31 mouse cellular contexts compared by ENCODE assay signal in genomic region chr19:10988563-10988962, GRCm38 (mm10). TPM values are rescaled to one million over a fixed set of nuclear protein-coding genes. Genes with fewer than 3 reads are reported as not detected.
DNase-seq lines count a peak whose midpoint lies in the region; ATAC-seq and TF ChIP-seq lines count a peak whose summit lies in the region.
"Had no signal": no experiment of that assay in that cellular context is flagged by ENCODE, and none has a peak within 500 bp of the region (broad histone marks: within the 10 kb centered on the region; RNA-seq: fewer than 3 reads in every experiment).

No protein-coding gene starts in this region.

- peak; percentile 70 for ATAC-seq in intestine, embryonic 16.5 days
- ATAC-seq in intestine, embryonic 15.5 days = no peak
- peak; percentile 37 for ATAC-seq in monocyte, adult 5-6 weeks (replicated peaks; ENCODE audit: insufficient number of reproducible peaks, low FRiP score, low TSS enrichment, poor library complexity, severe bottlenecking)
- ATAC-seq in stomach, postnatal 0 days (ENCODE audit: low FRiP score, low TSS enrichment) = 0 out of 2 replicates have a peak, but pooled peaks have one; percentile 37
- no peak for ATAC-seq in liver, postnatal 0 days
- ATAC-seq: activated CD4-positive, CD25-positive, alpha-beta regulatory T cell, adult 4 months; CD4-positive, CD25-positive, alpha-beta regulatory T cell, adult 4 months; forebrain, embryonic 13.5 days; forebrain, embryonic 15.5 days; Patski had no signal

- no peak overlapping the region for H3K4me2 ChIP-seq in intestine, embryonic 16.5 days (ENCODE audit: low read depth, low read length)
- no peak overlapping the region for H3K4me2 ChIP-seq in intestine, embryonic 15.5 days (replicated peaks)
- H3K4me2 ChIP-seq in stomach, postnatal 0 days (replicated peaks; ENCODE audit: low read depth) = no peak overlapping the region
- H3K4me2 ChIP-seq in liver, postnatal 0 days (ENCODE audit: low read depth, low read length) = no peak overlapping the region
- H3K4me2 ChIP-seq: embryonic facial prominence, embryonic 12.5 days; forebrain, embryonic 13.5 days; forebrain, embryonic 15.5 days had no signal

- no peak overlapping the region for H3K9ac ChIP-seq in intestine, embryonic 16.5 days (ENCODE audit: low read depth, low read length)
- no peak overlapping the region for H3K9ac ChIP-seq in intestine, embryonic 15.5 days
- H3K9ac ChIP-seq in stomach, postnatal 0 days (ENCODE audit: low read length) = no peak overlapping the region
- H3K9ac ChIP-seq in liver, postnatal 0 days (replicated peaks) = no peak overlapping the region
- H3K9ac ChIP-seq: embryonic facial prominence, embryonic 12.5 days; forebrain, embryonic 13.5 days; forebrain, embryonic 15.5 days had no signal

- H3K27me3 ChIP-seq in intestine, embryonic 16.5 days (replicated peaks; ENCODE audit: control insufficient read depth, insufficient read depth, low read length) = no peaks in the 10 kb centered on the region
- H3K27me3 ChIP-seq in intestine, embryonic 15.5 days (replicated peaks) = no peaks in the 10 kb centered on the region
- no peaks in the 10 kb centered on the region for H3K27me3 ChIP-seq in stomach, postnatal 0 days (ENCODE audit: control insufficient read depth, insufficient read depth, low read length)
- no peaks in the 10 kb centered on the region for H3K27me3 ChIP-seq in liver, postnatal 0 days (ENCODE audit: insufficient read depth, low read length)
- H3K27me3 ChIP-seq: embryonic facial prominence, embryonic 12.5 days; forebrain, embryonic 13.5 days; forebrain, embryonic 15.5 days had no signal

- no peak overlapping the region for H3K27ac ChIP-seq in intestine, embryonic 16.5 days (ENCODE audit: low read length)
- no peak overlapping the region for H3K27ac ChIP-seq in intestine, embryonic 15.5 days
- no peak overlapping the region for H3K27ac ChIP-seq in stomach, postnatal 0 days (replicated peaks)
- no peak overlapping the region for H3K27ac ChIP-seq in liver, postnatal 0 days (ENCODE audit: low read depth)
- H3K27ac ChIP-seq: embryonic facial prominence, embryonic 10.5 days; embryonic facial prominence, embryonic 12.5 days; forebrain, embryonic 13.5 days; forebrain, embryonic 15.5 days had no signal

- H3K4me3 ChIP-seq in intestine, embryonic 16.5 days (ENCODE audit: low read length) = no peak overlapping the region
- no peak overlapping the region for H3K4me3 ChIP-seq in intestine, embryonic 15.5 days (replicated peaks)
- no peak overlapping the region for H3K4me3 ChIP-seq in stomach, postnatal 0 days (ENCODE audit: low read depth, low read length)
- H3K4me3 ChIP-seq in liver, postnatal 0 days (ENCODE audit: low read depth, low read length) = no peak overlapping the region
- H3K4me3 ChIP-seq: embryonic facial prominence, embryonic 10.5 days; embryonic facial prominence, embryonic 12.5 days; forebrain, embryonic 13.5 days; forebrain, embryonic 15.5 days had no signal

- no peaks in the 10 kb centered on the region for H3K9me3 ChIP-seq in intestine, embryonic 16.5 days (ENCODE audit: control insufficient read depth, low read length)
- H3K9me3 ChIP-seq in intestine, embryonic 15.5 days = no peaks in the 10 kb centered on the region
- no peaks in the 10 kb centered on the region for H3K9me3 ChIP-seq in stomach, postnatal 0 days (ENCODE audit: control insufficient read depth, low read length)
- no peaks in the 10 kb centered on the region for H3K9me3 ChIP-seq in liver, postnatal 0 days (ENCODE audit: low read length)
- H3K9me3 ChIP-seq: embryonic facial prominence, embryonic 10.5 days; embryonic facial prominence, embryonic 12.5 days; forebrain, embryonic 13.5 days; forebrain, embryonic 15.5 days; G1E had no signal

- TF ChIP-seq EP300 in stomach, postnatal 0 days (optimal IDR thresholded peaks at IDR 0.05) = no peak
- no peak for TF ChIP-seq EP300 in liver, postnatal 0 days (IDR thresholded peaks at IDR 0.05; ENCODE audit: low read depth)

- peaks cover 3% of the 10 kb centered on the region; the same call in 1 of the 2 replicates for H3K4me1 ChIP-seq in intestine, embryonic 16.5 days (ENCODE audit: control insufficient read depth, insufficient read depth, low read length)
- H3K4me1 ChIP-seq in intestine, embryonic 15.5 days (replicated peaks) = no peaks in the 10 kb centered on the region
- H3K4me1 ChIP-seq in stomach, postnatal 0 days (replicated peaks; ENCODE audit: control insufficient read depth, insufficient read depth) = no peaks in the 10 kb centered on the region
- H3K4me1 ChIP-seq in liver, postnatal 0 days (ENCODE audit: insufficient read depth) = no peaks in the 10 kb centered on the region
- H3K4me1 ChIP-seq: embryonic facial prominence, embryonic 10.5 days; embryonic facial prominence, embryonic 12.5 days; forebrain, embryonic 13.5 days; forebrain, embryonic 15.5 days had no signal

- H3K36me3 ChIP-seq in intestine, embryonic 16.5 days (ENCODE audit: control insufficient read depth, insufficient read depth, low read length) = no peaks in the 10 kb centered on the region
- no peaks in the 10 kb centered on the region for H3K36me3 ChIP-seq in intestine, embryonic 15.5 days
- no peaks in the 10 kb centered on the region for H3K36me3 ChIP-seq in stomach, postnatal 0 days (ENCODE audit: control insufficient read depth, insufficient read depth, low read length)
- no peaks in the 10 kb centered on the region for H3K36me3 ChIP-seq in liver, postnatal 0 days (replicated peaks; ENCODE audit: insufficient read depth, low read length)
- H3K36me3 ChIP-seq: embryonic facial prominence, embryonic 10.5 days; embryonic facial prominence, embryonic 12.5 days; forebrain, embryonic 15.5 days; G1E had no signal

- DNase-seq in kidney, adult 9 months = peak; percentile 27
- no peak for DNase-seq in kidney, postnatal 25 days
- no peak for DNase-seq in stomach, postnatal 0 days (ENCODE audit: low spot score)
- DNase-seq in heart, adult 8-10 months (ENCODE audit: low spot score) = no peak
- no peak for DNase-seq in liver, postnatal 0 days
- DNase-seq: adrenal gland, adult 8-10 months; adrenal gland, postnatal 14 days; B cell, adult 2 months; cerebellum, adult 11-12 months; cerebellum, adult 2 months; cerebellum, adult 9-10 months; cerebellum, postnatal 10 days; cerebellum, postnatal 25 days had no signal

- TF ChIP-seq CTCF in stomach, postnatal 0 days (IDR thresholded peaks at IDR 0.05; ENCODE audit: low read depth) = no peak
- no peak for TF ChIP-seq CTCF in liver, postnatal 0 days (IDR thresholded peaks at IDR 0.05; ENCODE audit: low read depth)

- WGBS in intestine, embryonic 16.5 days = 85% methylated on average over 1 of the region's 1 CpGs
- WGBS in intestine, embryonic 15.5 days = 83% methylated on average over 1 of the region's 1 CpGs
- 71% methylated on average over 1 of the region's 1 CpGs for WGBS in stomach, postnatal 0 days
- WGBS in liver, postnatal 0 days (ENCODE audit: insufficient replicate concordance) = 64% methylated on average over 1 of the region's 1 CpGs

RNA-seq across cellular contexts. Expression of gene Ms4a15, which starts 4.5 kb away (rescaled TPM):
- 0.31 and 0.37 TPM in 2 replicates for polyA plus RNA-seq in intestine, embryonic 16.5 days (2015; fragmentation: Nextera tagmentation; extraction: Ambion mirVana)
- 0.21 and 0.28 TPM in 2 replicates for polyA plus RNA-seq in intestine, embryonic 15.5 days (2015; fragmentation: Nextera tagmentation; extraction: Ambion mirVana)
- total RNA-seq in monocyte, adult 5-6 weeks (2017) = 0.67 to 2.7 TPM in 2 of 3 replicates, not detected in the other
- 0.10 TPM in 1 of 2 replicates, not detected in the other for polyA plus RNA-seq in stomach, postnatal 0 days (2015; fragmentation: Nextera tagmentation; extraction: Ambion mirVana)
- total RNA-seq in heart, adult 8-10 months (2022) = not detected
- polyA plus RNA-seq in liver, postnatal 0 days (2015; fragmentation: Nextera tagmentation; extraction: Ambion mirVana) = not detected in 2 replicates
- total RNA-seq: adrenal gland, adult 18-20 months; adrenal gland, adult 8-10 months; adrenal gland, postnatal 14 days; CH12.LX; G1E had no signal
- polyA plus RNA-seq: brain, embryonic 14.5 days; cortical plate, adult 2 months; embryonic facial prominence, embryonic 10.5 days; embryonic facial prominence, embryonic 12.5 days; embryonic facial prominence, embryonic 14.5 days; forebrain, embryonic 11.5 days; forebrain, embryonic 13.5 days; Patski had no signal

RNA-seq across cellular contexts. Expression of gene Ms4a10, which starts 14.1 kb away (rescaled TPM):
- polyA plus RNA-seq in intestine, embryonic 16.5 days (2015; fragmentation: Nextera tagmentation; extraction: Ambion mirVana) = 111 and 159 TPM in 2 replicates
- polyA plus RNA-seq in intestine, embryonic 15.5 days (2015; fragmentation: Nextera tagmentation; extraction: Ambion mirVana) = 37.4 and 51.1 TPM in 2 replicates
- total RNA-seq in monocyte, adult 5-6 weeks (2017) = not detected in 3 replicates
- 0.13 TPM in 1 of 2 replicates, not detected in the other for polyA plus RNA-seq in stomach, postnatal 0 days (2015; fragmentation: Nextera tagmentation; extraction: Ambion mirVana)
- not detected for total RNA-seq in heart, adult 8-10 months (2022)
- not detected in 2 replicates for polyA plus RNA-seq in liver, postnatal 0 days (2015; fragmentation: Nextera tagmentation; extraction: Ambion mirVana)
- total RNA-seq: CH12.LX, G1E had no signal
- polyA plus RNA-seq: activated CD4-positive, CD25-positive, alpha-beta regulatory T cell, adult 4 months; brain, embryonic 14.5 days; CD4-positive, CD25-positive, alpha-beta regulatory T cell, adult 4 months; cerebellum, adult 2 months; cortical plate, adult 2 months; embryonic facial prominence, embryonic 10.5 days; embryonic facial prominence, embryonic 12.5 days; forebrain, embryonic 11.5 days; forebrain, embryonic 13.5 days; forebrain, embryonic 15.5 days; Patski had no signal

RNA-seq across cellular contexts. Expression of gene Ms4a18, which starts 29.3 kb away (rescaled TPM):
- polyA plus RNA-seq in intestine, embryonic 16.5 days (2015; fragmentation: Nextera tagmentation; extraction: Ambion mirVana) = 40.6 and 41.9 TPM in 2 replicates
- 33.2 and 37.9 TPM in 2 replicates for polyA plus RNA-seq in intestine, embryonic 15.5 days (2015; fragmentation: Nextera tagmentation; extraction: Ambion mirVana)
- total RNA-seq in monocyte, adult 5-6 weeks (2017) = not detected in 3 replicates
- not detected in 2 replicates for polyA plus RNA-seq in stomach, postnatal 0 days (2015; fragmentation: Nextera tagmentation; extraction: Ambion mirVana)
- total RNA-seq in heart, adult 8-10 months (2022) = not detected
- not detected in 2 replicates for polyA plus RNA-seq in liver, postnatal 0 days (2015; fragmentation: Nextera tagmentation; extraction: Ambion mirVana)
- total RNA-seq: adrenal gland, adult 18-20 months; adrenal gland, adult 8-10 months; adrenal gland, postnatal 14 days; adrenal gland, postnatal 4 days; CH12.LX; G1E had no signal
- polyA plus RNA-seq: activated CD4-positive, CD25-positive, alpha-beta regulatory T cell, adult 4 months; brain, embryonic 14.5 days; CD4-positive, CD25-positive, alpha-beta regulatory T cell, adult 4 months; cerebellum, adult 2 months; cortical plate, adult 2 months; embryonic facial prominence, embryonic 10.5 days; embryonic facial prominence, embryonic 12.5 days; embryonic facial prominence, embryonic 14.5 days; forebrain, embryonic 11.5 days; forebrain, embryonic 13.5 days; forebrain, embryonic 15.5 days; G1E; Patski had no signal

RNA-seq across cellular contexts. Expression of gene Ccdc86, which starts 39.5 kb away (rescaled TPM):
- 25.6 and 29.4 TPM in 2 replicates for polyA plus RNA-seq in intestine, embryonic 16.5 days (2015; fragmentation: Nextera tagmentation; extraction: Ambion mirVana)
- 29.0 and 29.5 TPM in 2 replicates for polyA plus RNA-seq in intestine, embryonic 15.5 days (2015; fragmentation: Nextera tagmentation; extraction: Ambion mirVana)
- 15.3 to 26.6 TPM (median 16.1 TPM) in 3 replicates for total RNA-seq in monocyte, adult 5-6 weeks (2017)
- 13.9 and 15.4 TPM in 2 replicates for polyA plus RNA-seq in stomach, postnatal 0 days (2015; fragmentation: Nextera tagmentation; extraction: Ambion mirVana)
- total RNA-seq in heart, adult 8-10 months (2022) = 1 to 10 TPM; 5.6 to 7.3 (median 6.4) TPM
- 11.6 and 12.4 TPM in 2 replicates for polyA plus RNA-seq in liver, postnatal 0 days (2015; fragmentation: Nextera tagmentation; extraction: Ambion mirVana)

RNA-seq across cellular contexts. Expression of gene Ptgdr2, which starts 51.6 kb away (rescaled TPM):
- polyA plus RNA-seq in intestine, embryonic 16.5 days (2015; fragmentation: Nextera tagmentation; extraction: Ambion mirVana) = 0.05 and 0.11 TPM in 2 replicates
- 0.05 and 0.06 TPM in 2 replicates for polyA plus RNA-seq in intestine, embryonic 15.5 days (2015; fragmentation: Nextera tagmentation; extraction: Ambion mirVana)
- total RNA-seq in monocyte, adult 5-6 weeks (2017) = 0.75 to 1.6 TPM in 2 of 3 replicates, not detected in the other
- 0.06 and 0.07 TPM in 2 replicates for polyA plus RNA-seq in stomach, postnatal 0 days (2015; fragmentation: Nextera tagmentation; extraction: Ambion mirVana)
- total RNA-seq in heart, adult 8-10 months (2022) = under 1 TPM in 1 of 4 experiments, not detected in 3; 0.19 TPM
- not detected in 2 replicates for polyA plus RNA-seq in liver, postnatal 0 days (2015; fragmentation: Nextera tagmentation; extraction: Ambion mirVana)
- total RNA-seq: adrenal gland, adult 18-20 months; adrenal gland, postnatal 14 days; G1E had no signal
- polyA plus RNA-seq: activated CD4-positive, CD25-positive, alpha-beta regulatory T cell, adult 4 months; CD4-positive, CD25-positive, alpha-beta regulatory T cell, adult 4 months; embryonic facial prominence, embryonic 10.5 days; G1E had no signal

Comparison
In these comparisons a context has a peak if more than half of its experiments do, and no peak if none do; other contexts are left out.
1. ATAC-seq: peak in intestine, embryonic 16.5 days (single experiment), monocyte, adult 5-6 weeks (single experiment) and stomach, postnatal 0 days (single experiment); none in intestine, embryonic 15.5 days (single experiment) and liver, postnatal 0 days (single experiment).
2. RNA of gene Ms4a10, which starts 14.1 kb away (polyA plus RNA-seq): 111 to 159 TPM in intestine, embryonic 16.5 days and 37.4 to 51.1 TPM in intestine, embryonic 15.5 days; 0.13 TPM in stomach, postnatal 0 days and not detected in liver, postnatal 0 days; every median in the first group is over 10 times any median in the second.
3. RNA of gene Ms4a18, which starts 29.3 kb away (polyA plus RNA-seq): 40.6 to 41.9 TPM in intestine, embryonic 16.5 days and 33.2 to 37.9 TPM in intestine, embryonic 15.5 days; not detected in stomach, postnatal 0 days and not detected in liver, postnatal 0 days; every median in the first group is over 10 times any median in the second.